Mouse (Mus musculus) left cerebral cortex, adult 2 months (tissue): Measurements from ENCODE around the gene Ccdc27. TPM values are rescaled to one million over a fixed set of nuclear protein-coding genes. Genes with fewer than 3 reads are reported as not detected.

Experiments used
- DNase-seq, 2 experiments: peaks; one replicate each; pipeline ENCODE4 v3.0.0; 2021 to 2022; ENCODE audit warnings: low spot score in 2 of 2, mixed read lengths in 1 of 2; ENCODE audit errors: extremely low spot score in 1 of 2
- H3K27ac ChIP-seq: fragments of 200-600 bp; 2 replicates; pipeline ENCODE4 v1.8.1; 2022
- H3K4me3 ChIP-seq: fragments of 200-600 bp; 2 replicates; pipeline ENCODE4 v1.8.1; 2022
- CTCF ChIP-seq: fragments of 200-600 bp; IDR thresholded peaks from 2 replicates; pipeline ENCODE4 v1.8.1; 2022; ENCODE audit warnings: antibody characterized with exemption, mild to moderate bottlenecking, moderate library complexity
- intact Hi-C: fragments of 180-260 bp; cut with DNase I; formaldehyde crosslinking; loops from one replicate; pipeline ENCODE4 v1.15.1; 2025
- total RNA-seq, 2 experiments: library from RNA; stranded (reverse); gene quantifications; 2 replicates each; pipeline ENCODE4 v1.2.3; 2021

Ccdc27 gene
- total RNA-seq, 2 experiments from 2014 or later: not detected

GRCm38 (mm10) chr4:154005488-154005887 is 37.0 kb downstream of the Ccdc27 start:
- no peak for TF ChIP-seq CTCF
- intact Hi-C loops: no loop called here
- Histone ChIP-seq H3K4me3 (no peak overlapping the region), H3K27ac (no peak overlapping the region)
- DNase-seq: no peak

- DNase-seq: no peak
- intact Hi-C loops: no loop called here
- TF ChIP-seq CTCF: no peak
- H3K27ac ChIP-seq: no peak overlapping the region
- no peak overlapping the region for H3K4me3 ChIP-seq
Observed at GRCm38 (mm10) chr4:153993505-153993904, 49.0 kb downstream of the Ccdc27 start.

- no peak for TF ChIP-seq CTCF
- DNase-seq: no peak
- H3K4me3 ChIP-seq: no peak overlapping the region
- intact Hi-C loops: no loop called here
- no peak overlapping the region for H3K27ac ChIP-seq
Observed at GRCm38 (mm10) chr4:153992715-153993114, 49.8 kb downstream of the Ccdc27 start.

GRCm38 (mm10) chr4:153980470-153980869 is 62.0 kb downstream of the Ccdc27 start:
- intact Hi-C loops: no loop called here
- no peak for DNase-seq
- H3K27ac ChIP-seq: no peak overlapping the region; the same call in 1 of the 2 replicates

GRCm38 (mm10) chr4:153979243-153979642 is 63.2 kb downstream of the Ccdc27 start:
- Histone ChIP-seq H3K4me3 (no peak overlapping the region), H3K27ac (no peak overlapping the region)
- DNase-seq: no peak
- intact Hi-C loops: no loop called here
- no peak for TF ChIP-seq CTCF

More at GRCm38 (mm10) chr4:153980470-153980869, 62.0 kb downstream of the Ccdc27 start:
- TF ChIP-seq CTCF: no peak
- no peak overlapping the region for H3K4me3 ChIP-seq

Other genes starting within 250 kb of the Ccdc27 start
- 10 to 100 TPM; 24.5 to 24.9 TPM for gene A430005L14Rik, start 85.4 kb downstream of the Ccdc27 start, total RNA-seq
- 10 to 100 TPM; 15.1 to 17.9 TPM for gene Dffb, start 67.6 kb downstream of the Ccdc27 start, total RNA-seq
- gene Cep104, start 67.5 kb downstream of the Ccdc27 start, total RNA-seq: 10 to 100 TPM; 33.6 to 34.4 TPM
- 10 to 100 TPM; 56.9 to 79.2 TPM for gene Lrrc47, start 30.9 kb downstream of the Ccdc27 start, total RNA-seq
- gene Smim1, start 16.4 kb downstream of the Ccdc27 start, total RNA-seq: 10 to 100 TPM in 1 of 2 experiments, 1 to 10 TPM in 1; 7.6 to 11.7 TPM
- gene Trp73, start 97.5 kb upstream of the Ccdc27 start, total RNA-seq: 1 to 10 TPM in 1 of 2 experiments, under 1 TPM in 1; 0.41 to 1.1 TPM
- 10 to 100 TPM; 29.4 to 35.2 TPM for gene Wrap73, start 99.7 kb upstream of the Ccdc27 start, total RNA-seq
- gene Tprgl, start 118.0 kb upstream of the Ccdc27 start, total RNA-seq: 100 to 1,000 TPM; 162 to 168 TPM
- gene Megf6, start 128.1 kb upstream of the Ccdc27 start, total RNA-seq: 1 to 10 TPM; 4.3 to 5.5 TPM